Mouse (Mus musculus): ENCODE measurements around the gene Polk. TPM values are rescaled to one million over a fixed set of nuclear protein-coding genes. Genes with fewer than 3 reads are reported as not detected.

Polk gene
- total and polyA plus RNA-seq, 2 experiments from 2014 or later, result 3.9 to 8.0 TPM

DNA sequence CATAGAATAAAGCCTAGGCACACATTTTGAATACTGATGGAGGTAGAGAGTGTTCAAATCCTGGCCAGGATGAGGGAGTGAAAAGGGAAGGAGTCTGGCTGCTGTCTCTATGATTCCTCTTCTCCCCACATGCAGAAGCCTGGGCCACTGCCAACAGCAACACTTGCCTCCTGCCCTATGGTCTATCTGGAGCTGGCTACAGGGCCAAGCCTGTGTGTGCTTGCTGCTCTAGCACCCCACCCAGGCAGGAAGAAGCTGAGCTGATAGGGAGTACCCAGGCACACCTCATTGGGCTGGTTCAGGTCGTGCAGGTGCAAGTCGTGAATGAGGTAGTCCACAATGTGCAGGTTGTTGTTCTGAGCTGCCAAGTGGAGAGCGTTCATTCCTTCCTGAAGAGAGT, 88.1 kb downstream of the Polk start:
- Histone ChIP-seq H3K9ac (no peak overlapping the region), H3K4me1 (ENCODE audit: insufficient read depth) (no peaks in the 10 kb centered on the region), H3K9me3 (ENCODE audit: low read length) (no peaks in the 10 kb centered on the region), H3K27ac (ENCODE audit: low read depth, low read length) (no peak overlapping the region), H3K36me3 (ENCODE audit: insufficient read depth) (no peaks in the 10 kb centered on the region), H3K4me3 (ENCODE audit: low read depth, low read length) (no peak overlapping the region), H3K27me3 (ENCODE audit: insufficient read depth, low read length) (no peaks in the 10 kb centered on the region), H3K4me2 (ENCODE audit: low read depth) (no peak overlapping the region)
- 78% methylated on average over 3 of the region's 3 CpGs for WGBS
- DNase-seq (no peak), ATAC-seq (no peak)
- TF ChIP-seq CTCF (IDR thresholded peaks at IDR 0.05; ENCODE audit: low read depth), result no peak

DNA sequence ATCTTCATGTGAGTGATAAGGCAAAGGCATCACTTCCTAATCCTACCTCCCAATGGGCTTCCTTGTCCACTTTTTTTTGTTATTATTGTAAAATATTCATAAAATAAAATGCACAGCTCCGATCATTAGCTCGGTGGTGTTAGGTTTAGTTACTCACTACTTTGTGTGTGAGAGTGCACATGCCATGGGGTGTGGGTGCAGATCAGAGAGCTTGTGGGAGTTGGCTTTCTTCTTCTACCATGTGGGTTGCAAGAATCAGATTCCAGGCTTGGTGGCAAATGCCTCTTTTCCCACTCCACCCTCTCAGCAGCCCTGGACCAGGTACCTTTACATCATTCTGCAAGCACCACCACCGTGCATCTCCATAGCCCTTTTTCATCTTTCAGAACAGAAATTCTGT, 89.8 kb downstream of the Polk start:
- H3K4me1 ChIP-seq (ENCODE audit: insufficient read depth), result no peaks in the 10 kb centered on the region
- no peaks in the 10 kb centered on the region for H3K9me3 ChIP-seq (ENCODE audit: low read length)
- H3K4me2 ChIP-seq (ENCODE audit: low read depth), result no peak overlapping the region
- H3K4me3 ChIP-seq (ENCODE audit: low read depth, low read length), result no peak overlapping the region
- no peaks in the 10 kb centered on the region for H3K27me3 ChIP-seq (ENCODE audit: insufficient read depth, low read length)
- H3K9ac ChIP-seq, result no peak overlapping the region
- no peak overlapping the region for H3K27ac ChIP-seq (ENCODE audit: low read depth, low read length)
- 93% methylated on average over 3 of the region's 3 CpGs for WGBS
- TF ChIP-seq CTCF (IDR thresholded peaks at IDR 0.05; ENCODE audit: low read depth), result no peak
- H3K36me3 ChIP-seq (ENCODE audit: insufficient read depth), result no peaks in the 10 kb centered on the region
- ATAC-seq (no peak), DNase-seq (no peak)

DNA sequence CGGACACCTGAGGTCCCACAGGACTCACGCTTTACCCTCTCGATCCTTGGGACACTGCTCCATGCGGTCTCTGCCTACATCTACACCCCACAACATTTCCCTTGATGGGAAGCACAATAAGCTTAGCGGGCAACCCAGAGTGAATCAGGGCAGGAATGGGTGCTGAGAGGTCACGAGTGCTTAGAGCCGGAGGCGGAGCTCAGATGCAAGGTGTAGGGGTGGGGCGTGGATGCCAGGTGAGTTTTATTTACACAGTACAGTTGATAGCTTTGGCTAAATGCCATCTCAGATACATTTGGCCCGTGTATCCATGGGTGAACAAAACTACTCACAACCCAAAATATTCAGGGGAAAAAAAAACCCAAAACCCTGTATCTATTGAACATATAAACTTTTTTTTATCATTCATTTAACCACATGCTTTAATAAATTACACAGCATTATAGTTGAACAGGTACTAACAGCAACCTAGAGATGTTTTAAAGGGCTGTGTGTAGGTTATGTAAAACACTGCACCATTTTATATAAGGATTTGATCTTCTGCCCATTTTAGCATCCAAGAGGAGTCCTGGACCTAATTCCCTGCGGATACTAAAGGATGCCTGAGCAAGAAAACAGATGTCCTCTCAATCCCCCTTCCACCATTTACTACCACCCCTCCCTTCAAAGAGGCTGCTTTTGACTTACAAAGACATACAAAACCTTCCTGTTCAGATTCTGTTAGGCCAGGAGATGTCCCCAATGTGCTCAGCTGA, 90.8 kb downstream of the Polk start:
- H3K9me3 ChIP-seq (ENCODE audit: low read length), result no peaks in the 10 kb centered on the region
- no peak overlapping the region for H3K27ac ChIP-seq (ENCODE audit: low read depth, low read length)
- no peaks in the 10 kb centered on the region for H3K36me3 ChIP-seq (ENCODE audit: insufficient read depth)
- no peak for DNase-seq
- H3K27me3 ChIP-seq (ENCODE audit: insufficient read depth, low read length), result no peaks in the 10 kb centered on the region
- TF ChIP-seq CTCF (IDR thresholded peaks at IDR 0.05; ENCODE audit: low read depth), result no peak
- H3K4me3 ChIP-seq (ENCODE audit: low read depth, low read length), result no peak overlapping the region
- H3K9ac ChIP-seq, result no peak overlapping the region
- H3K4me2 ChIP-seq (ENCODE audit: low read depth), result no peak overlapping the region
- no peak for ATAC-seq
- WGBS, result 90% methylated on average over 11 of the region's 11 CpGs
- no peaks in the 10 kb centered on the region for H3K4me1 ChIP-seq (ENCODE audit: insufficient read depth)

DNA sequence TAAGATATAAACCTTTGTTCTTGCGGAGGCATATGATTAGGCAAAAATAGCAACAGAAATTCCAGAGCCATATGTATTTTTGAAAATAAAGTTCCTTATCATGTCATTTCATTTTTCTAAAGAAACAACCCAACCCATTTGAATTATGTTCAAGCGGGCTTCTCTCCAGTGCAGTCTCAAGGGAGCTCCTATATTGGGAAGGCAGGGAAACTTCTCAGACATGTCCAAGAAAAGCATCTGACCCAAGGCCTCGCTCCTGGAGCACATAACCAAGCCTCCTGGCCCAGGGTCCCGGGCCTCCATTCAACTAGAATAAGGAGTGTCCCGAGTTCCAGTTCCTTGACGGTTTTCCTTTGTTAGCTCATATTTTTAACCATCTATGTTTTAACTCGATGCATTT, 91.5 kb downstream of the Polk start:
- H3K27me3 ChIP-seq (ENCODE audit: insufficient read depth, low read length), result no peaks in the 10 kb centered on the region
- no peak for TF ChIP-seq CTCF (IDR thresholded peaks at IDR 0.05; ENCODE audit: low read depth)
- no peak overlapping the region for H3K27ac ChIP-seq (ENCODE audit: low read depth, low read length)
- H3K9ac ChIP-seq, result no peak overlapping the region
- no peak overlapping the region for H3K4me3 ChIP-seq (ENCODE audit: low read depth, low read length)
- no peak for ATAC-seq
- DNase-seq, result no peak
- H3K9me3 ChIP-seq (ENCODE audit: low read length), result no peaks in the 10 kb centered on the region
- H3K36me3 ChIP-seq (ENCODE audit: insufficient read depth), result no peaks in the 10 kb centered on the region
- WGBS, result 86% methylated on average over 7 of the region's 7 CpGs
- H3K4me2 ChIP-seq (ENCODE audit: low read depth), result no peak overlapping the region
- H3K4me1 ChIP-seq (ENCODE audit: insufficient read depth), result no peaks in the 10 kb centered on the region

DNA sequence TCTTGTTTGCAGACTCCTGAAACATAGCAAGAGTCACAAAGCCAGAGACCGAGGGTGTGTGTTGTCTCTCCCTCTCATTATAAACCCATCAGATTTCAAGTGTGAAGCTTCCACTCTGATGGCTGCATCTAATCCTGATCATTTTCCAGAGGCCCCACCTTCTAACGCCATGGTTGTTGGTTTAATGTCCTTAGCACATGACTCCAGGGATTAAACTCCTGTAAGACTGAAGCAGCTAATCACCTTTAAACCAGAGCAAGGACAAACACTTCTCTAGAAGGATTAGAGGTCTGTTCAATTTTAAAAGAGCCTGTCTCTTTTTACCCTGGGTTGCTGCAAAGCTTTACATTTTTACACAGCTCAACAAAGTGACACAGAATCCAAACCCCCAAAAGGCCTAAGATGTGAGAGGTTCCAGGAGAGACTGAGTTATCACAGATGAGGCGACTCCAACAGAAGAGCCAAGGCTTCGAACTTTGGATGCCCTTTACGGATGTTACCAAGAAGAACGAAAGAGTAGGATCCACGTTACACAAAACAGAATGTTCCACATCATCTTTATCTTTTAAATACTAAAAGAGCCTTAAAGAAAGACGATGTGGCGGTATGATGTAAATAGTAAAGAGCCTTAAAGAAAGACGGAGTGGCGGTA, 92.0 kb downstream of the Polk start:
- no peak overlapping the region for H3K27ac ChIP-seq (ENCODE audit: low read depth, low read length)
- H3K4me2 ChIP-seq (ENCODE audit: low read depth), result no peak overlapping the region
- no peak for ATAC-seq
- TF ChIP-seq CTCF (IDR thresholded peaks at IDR 0.05; ENCODE audit: low read depth), result no peak
- no peak overlapping the region for H3K9ac ChIP-seq
- no peaks in the 10 kb centered on the region for H3K4me1 ChIP-seq (ENCODE audit: insufficient read depth)
- H3K4me3 ChIP-seq (ENCODE audit: low read depth, low read length), result no peak overlapping the region
- H3K36me3 ChIP-seq (ENCODE audit: insufficient read depth), result no peaks in the 10 kb centered on the region
- H3K9me3 ChIP-seq (ENCODE audit: low read length), result no peaks in the 10 kb centered on the region
- WGBS, result 79% methylated on average over 11 of the region's 11 CpGs
- H3K27me3 ChIP-seq (ENCODE audit: insufficient read depth, low read length), result no peaks in the 10 kb centered on the region
- no peak for DNase-seq

DNA sequence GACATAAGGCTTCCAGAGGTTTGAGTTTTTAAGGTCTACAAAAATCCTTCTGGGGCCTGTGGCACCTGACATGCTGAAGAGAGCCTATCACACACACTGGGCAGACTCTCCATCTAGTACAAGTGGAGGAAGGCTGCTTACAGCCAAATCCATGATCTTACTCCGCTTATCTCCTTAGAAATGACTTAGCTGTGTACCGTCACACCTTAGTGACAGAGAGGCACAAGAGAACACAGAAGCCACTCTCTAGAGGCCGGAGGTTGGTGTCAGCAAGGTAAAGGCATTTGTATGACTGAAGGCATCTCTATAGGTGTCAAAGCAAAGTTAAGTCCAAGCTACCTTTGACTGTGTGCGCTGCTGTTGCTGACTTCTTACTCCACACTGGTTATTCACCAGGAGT, 101.9 kb downstream of the Polk start:
- Histone ChIP-seq H3K36me3 (ENCODE audit: insufficient read depth) (no peaks in the 10 kb centered on the region), H3K27ac (ENCODE audit: low read depth, low read length) (no peak overlapping the region), H3K9me3 (ENCODE audit: low read length) (no peaks in the 10 kb centered on the region), H3K4me1 (ENCODE audit: insufficient read depth) (no peaks in the 10 kb centered on the region), H3K9ac (no peak overlapping the region), H3K4me2 (ENCODE audit: low read depth) (no peak overlapping the region), H3K27me3 (ENCODE audit: insufficient read depth, low read length) (no peaks in the 10 kb centered on the region), H3K4me3 (ENCODE audit: low read depth, low read length) (no peak overlapping the region)
- ATAC-seq (no peak), DNase-seq (no peak)
- WGBS, result 97% methylated on average over 4 of the region's 4 CpGs
- TF ChIP-seq CTCF (IDR thresholded peaks at IDR 0.05; ENCODE audit: low read depth), result no peak

DNA sequence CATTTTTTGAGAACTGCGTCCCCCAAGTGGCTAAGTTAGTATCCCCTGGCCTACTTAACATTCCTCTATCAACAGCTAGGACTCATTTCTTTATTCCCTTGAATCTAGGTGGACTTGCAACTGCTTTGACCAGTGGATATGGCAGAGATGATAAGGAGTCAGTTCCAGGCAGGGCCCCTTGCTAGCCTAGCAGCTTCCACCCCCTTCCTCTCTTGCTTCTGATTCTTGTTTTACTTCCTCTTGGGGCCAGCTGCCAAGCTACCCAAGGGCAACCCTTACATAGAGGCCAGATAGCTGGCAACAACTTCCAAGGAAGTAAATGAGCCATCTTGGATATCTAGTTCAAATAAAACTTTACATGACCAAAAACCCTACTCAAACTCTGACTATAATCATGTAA, 105.5 kb downstream of the Polk start:
- Histone ChIP-seq H3K9me3 (ENCODE audit: low read length) (no peaks in the 10 kb centered on the region), H3K9ac (no peak overlapping the region), H3K4me2 (ENCODE audit: low read depth) (no peak overlapping the region), H3K27ac (ENCODE audit: low read depth, low read length) (no peak overlapping the region), H3K27me3 (ENCODE audit: insufficient read depth, low read length) (no peaks in the 10 kb centered on the region), H3K36me3 (ENCODE audit: insufficient read depth) (no peaks in the 10 kb centered on the region), H3K4me3 (ENCODE audit: low read depth, low read length) (no peak overlapping the region), H3K4me1 (ENCODE audit: insufficient read depth) (no peaks in the 10 kb centered on the region)
- no peak for DNase-seq
- 88% methylated on average over 1 of the region's 1 CpGs for WGBS
- no peak for TF ChIP-seq CTCF (IDR thresholded peaks at IDR 0.05; ENCODE audit: low read depth)
- no peak for ATAC-seq

All from forebrain, postnatal 0 days (tissue).